Mouse (Mus musculus) gastrocnemius, postnatal 25 days (tissue): ENCODE measurements around the gene Gm10842. TPM values are rescaled to one million over a fixed set of nuclear protein-coding genes. Genes with fewer than 3 reads are reported as not detected.
"Not testable (repeated sequence)": the region's sequence is repeated elsewhere in the genome, so short reads cannot be mapped to it uniquely, and the experiment has no call there.

Source experiments
- DNase-seq: peaks from one replicate; pipeline ENCODE4 v3.0.0; 2022
- long read RNA-seq, 2 experiments: library from polyadenylated mRNA; stranded (forward); transcript quantifications; one replicate each; pipeline ENCODE4 v2.0.0; 2021
- total RNA-seq, 2 experiments: library from RNA; stranded (reverse); gene quantifications; 1 replicate in 1 of 2; 2 replicates in 1 of 2; pipeline ENCODE4 v1.2.3; 2021

Gene Gm10842
- total RNA-seq, result not detected
- long read RNA-seq, experiment 1, result 0 reads
- long read RNA-seq, experiment 2, result 0 reads

GRCm38 (mm10) chr11:105146593-105146992 is at the start of gene Gm10842:
Gene Gm10842, plus strand, starts transcription at chr11:105146893.
- no peak for DNase-seq

- DNase-seq, result not testable (repeated sequence)
Observed at GRCm38 (mm10) chr11:105112448-105112847, 34.2 kb upstream of the Gm10842 start.

- no peak for DNase-seq
Observed at GRCm38 (mm10) chr11:105117814-105118213, 28.9 kb upstream of the Gm10842 start.

GRCm38 (mm10) chr11:105120551-105121061 is 26.1 kb upstream of the Gm10842 start:
- DNase-seq, result no peak

- not testable (repeated sequence) for DNase-seq
Observed at GRCm38 (mm10) chr11:105121792-105122191, 24.9 kb upstream of the Gm10842 start.

- DNase-seq, result peak; percentile 26
Observed at GRCm38 (mm10) chr11:105123986-105124385, 22.7 kb upstream of the Gm10842 start.

GRCm38 (mm10) chr11:105125735-105126519 is 20.8 kb upstream of the Gm10842 start, which contains the start of gene Mettl2:
Gene Mettl2, plus strand, starts transcription at chr11:105126425.
- peak; percentile 74 for DNase-seq

- DNase-seq, result no peak
Observed at GRCm38 (mm10) chr11:105126520-105127029, 20.1 kb upstream of the Gm10842 start.

- no peak for DNase-seq
Observed at GRCm38 (mm10) chr11:105135692-105136091, 11.0 kb upstream of the Gm10842 start.

- not testable (repeated sequence) for DNase-seq
Observed at GRCm38 (mm10) chr11:105137255-105137654, 9.4 kb upstream of the Gm10842 start.

- not testable (repeated sequence) for DNase-seq
Observed at GRCm38 (mm10) chr11:105140512-105140911, 6.2 kb upstream of the Gm10842 start.

- DNase-seq, result no peak
Observed at GRCm38 (mm10) chr11:105141115-105141514, 5.6 kb upstream of the Gm10842 start.

GRCm38 (mm10) chr11:105143564-105143963 is 3.1 kb upstream of the Gm10842 start:
- DNase-seq, result no peak

GRCm38 (mm10) chr11:105144084-105144483 is 2.6 kb upstream of the Gm10842 start:
- no peak for DNase-seq

GRCm38 (mm10) chr11:105144508-105145210 is 2.0 kb upstream of the Gm10842 start:
- no peak for DNase-seq

- DNase-seq, result no peak
Observed at GRCm38 (mm10) chr11:105145211-105145610, 1.5 kb upstream of the Gm10842 start.

GRCm38 (mm10) chr11:105149353-105149752 is 2.7 kb downstream of the Gm10842 start:
- DNase-seq, result no peak

- DNase-seq, result no peak
Observed at GRCm38 (mm10) chr11:105149766-105150165, 3.1 kb downstream of the Gm10842 start.

GRCm38 (mm10) chr11:105150691-105151090 is 4.0 kb downstream of the Gm10842 start:
- DNase-seq, result no peak

GRCm38 (mm10) chr11:105151226-105152016 is 4.7 kb downstream of the Gm10842 start:
- no peak for DNase-seq

GRCm38 (mm10) chr11:105152017-105152300 is 5.3 kb downstream of the Gm10842 start:
- no peak for DNase-seq

- no peak for DNase-seq
Observed at GRCm38 (mm10) chr11:105152357-105152899, 5.7 kb downstream of the Gm10842 start.
